Mouse (Mus musculus) heart, adult 8-10 months (tissue): ENCODE measurements around the gene Duox2. TPM values are rescaled to one million over a fixed set of nuclear protein-coding genes. Genes with fewer than 3 reads are reported as not detected.

Experiments
- DNase-seq: peaks from one replicate; pipeline ENCODE4 v3.0.0; 2022; ENCODE audit warnings: low spot score
- total RNA-seq, 4 experiments: library from RNA; stranded (reverse); gene quantifications; 2 replicates each; pipeline ENCODE4 v1.2.4; 2022

Gene Duox2
- total RNA-seq, 4 experiments from 2014 or later: 0.46 to 0.82 (median 0.54) TPM

DNA sequence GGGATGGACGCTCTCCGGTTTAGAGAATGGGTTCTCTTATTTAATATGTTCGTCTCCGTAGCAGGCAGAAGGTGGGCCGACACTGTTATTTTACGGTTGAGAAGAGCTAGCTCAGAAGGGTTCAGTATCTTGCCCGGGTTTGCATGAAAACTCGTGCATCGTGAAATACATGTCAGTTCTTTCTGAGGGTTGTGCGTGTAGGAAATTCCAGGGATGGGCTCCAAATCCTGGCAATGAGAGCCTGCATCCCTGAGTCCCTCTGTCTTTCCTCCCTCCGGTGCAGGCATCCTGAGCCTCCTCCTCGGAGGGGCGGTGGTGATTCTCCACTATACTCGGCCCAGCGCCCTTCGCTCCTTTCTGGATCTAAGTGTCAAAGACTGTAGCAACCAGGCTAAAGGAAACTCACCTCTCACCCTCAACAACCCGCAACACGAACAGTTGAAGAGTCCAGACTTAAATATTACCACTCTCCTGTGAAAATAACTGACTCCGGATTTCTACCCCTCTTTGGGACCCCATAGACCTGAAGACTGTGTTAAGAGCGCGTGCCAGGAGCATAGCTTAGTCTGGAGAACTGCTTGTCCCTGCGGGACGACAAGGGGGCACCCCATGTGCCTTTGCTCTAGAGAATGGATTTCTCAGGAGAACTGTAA, 3.8 kb upstream of the Duox2 start:
- DNase-seq: no peak

DNA sequence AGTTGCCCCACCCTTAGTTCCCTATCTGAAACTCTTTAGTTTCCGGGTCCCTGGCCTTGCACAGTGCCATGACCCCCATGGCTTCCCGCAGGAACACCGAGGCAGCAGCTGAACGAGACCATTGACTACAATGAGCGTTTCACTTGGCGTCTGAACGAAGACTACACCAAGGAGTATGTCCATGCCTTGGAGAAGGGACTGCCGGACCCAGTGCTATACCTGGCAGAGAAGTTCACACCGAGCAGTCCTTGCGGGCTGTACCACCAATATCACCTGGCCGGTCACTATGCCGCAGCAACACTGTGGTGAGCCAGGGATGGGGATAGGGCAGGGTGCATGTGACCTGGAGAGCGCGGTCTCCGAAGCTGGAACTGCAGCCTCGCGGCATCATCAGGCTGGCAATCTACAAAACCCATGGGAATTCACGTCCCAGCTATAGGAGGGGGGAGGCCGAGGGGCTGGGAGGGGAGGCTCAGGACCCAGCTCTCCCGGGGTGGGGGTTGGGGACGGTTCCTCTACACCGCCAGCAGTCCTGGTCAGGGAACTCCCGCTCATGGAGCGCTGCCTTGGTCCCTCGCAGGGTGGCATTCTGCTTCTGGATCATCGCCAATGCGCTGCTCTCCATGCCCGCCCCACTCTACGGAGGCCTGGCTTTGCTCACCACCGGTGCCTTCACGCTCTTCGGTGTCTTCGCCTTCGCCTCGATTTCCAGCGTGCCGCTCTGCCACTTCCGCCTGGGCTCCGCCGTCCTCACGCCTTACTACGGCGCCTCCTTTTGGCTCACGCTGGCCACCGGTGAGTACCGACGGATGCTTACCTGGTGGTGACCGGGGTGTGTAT, 3.1 kb upstream of the Duox2 start:
- no peak for DNase-seq

DNA sequence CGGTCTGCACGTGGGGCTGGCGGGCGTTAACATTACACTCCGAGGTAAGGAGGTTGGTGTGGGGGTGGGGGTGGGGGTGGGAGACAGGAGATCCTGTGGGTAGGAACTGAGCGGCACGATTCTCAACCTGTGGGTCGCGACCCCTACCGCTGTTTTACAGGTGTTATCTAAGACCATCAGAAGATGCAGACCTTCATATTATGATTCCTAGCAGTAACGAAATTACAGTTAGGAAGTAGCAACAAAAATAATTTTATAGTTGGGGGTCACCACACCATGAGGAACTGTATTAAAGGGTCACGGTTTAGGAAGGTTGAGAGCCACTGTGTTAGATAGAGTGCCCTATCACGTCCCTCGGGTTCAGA, 2.4 kb upstream of the Duox2 start:
- no peak for DNase-seq

DNA sequence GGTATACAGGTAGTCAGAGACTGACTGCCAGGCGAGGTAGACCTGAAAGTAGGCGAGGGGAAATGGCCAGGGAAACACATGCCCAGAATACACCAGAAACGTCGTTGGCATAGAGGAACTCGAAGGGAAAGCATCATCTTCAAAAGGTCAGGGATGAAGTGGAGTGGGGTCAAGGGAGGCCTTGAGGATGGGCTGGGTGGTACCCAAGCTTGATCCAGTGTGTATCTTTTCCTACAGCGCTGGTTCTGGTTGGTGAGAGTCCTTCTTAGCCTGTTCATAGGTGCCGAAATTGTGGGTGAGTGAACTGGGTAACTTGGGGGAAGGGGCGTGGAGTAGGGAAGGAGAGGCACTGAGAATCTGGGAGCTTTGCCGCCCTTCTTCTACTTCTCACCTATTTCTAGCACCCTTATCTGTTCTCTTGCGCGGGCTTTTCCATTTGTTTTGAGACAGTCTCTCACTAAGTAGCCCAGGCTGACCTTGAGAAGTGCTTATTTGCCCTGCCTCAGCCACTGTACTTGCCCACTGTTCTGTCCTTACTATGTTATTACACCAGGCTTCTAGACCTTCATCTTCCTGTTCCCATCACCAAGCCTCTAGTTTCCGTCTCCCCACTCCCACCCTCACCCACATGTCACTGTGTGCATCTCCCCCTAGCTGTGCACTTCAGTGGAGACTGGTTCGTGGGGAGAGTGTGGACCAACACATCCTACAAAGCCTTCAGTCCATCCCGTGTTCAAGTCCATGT, 1.8 kb upstream of the Duox2 start:
- no peak for DNase-seq

- DNase-seq: no peak
These were observed 594 bp upstream of the Duox2 start, which contains the start of gene Duoxa2 for GRCm38 (mm10) chr2:122298596-122299490. Gene Duoxa2 (plus strand): TSS chr2:122298900.

DNA sequence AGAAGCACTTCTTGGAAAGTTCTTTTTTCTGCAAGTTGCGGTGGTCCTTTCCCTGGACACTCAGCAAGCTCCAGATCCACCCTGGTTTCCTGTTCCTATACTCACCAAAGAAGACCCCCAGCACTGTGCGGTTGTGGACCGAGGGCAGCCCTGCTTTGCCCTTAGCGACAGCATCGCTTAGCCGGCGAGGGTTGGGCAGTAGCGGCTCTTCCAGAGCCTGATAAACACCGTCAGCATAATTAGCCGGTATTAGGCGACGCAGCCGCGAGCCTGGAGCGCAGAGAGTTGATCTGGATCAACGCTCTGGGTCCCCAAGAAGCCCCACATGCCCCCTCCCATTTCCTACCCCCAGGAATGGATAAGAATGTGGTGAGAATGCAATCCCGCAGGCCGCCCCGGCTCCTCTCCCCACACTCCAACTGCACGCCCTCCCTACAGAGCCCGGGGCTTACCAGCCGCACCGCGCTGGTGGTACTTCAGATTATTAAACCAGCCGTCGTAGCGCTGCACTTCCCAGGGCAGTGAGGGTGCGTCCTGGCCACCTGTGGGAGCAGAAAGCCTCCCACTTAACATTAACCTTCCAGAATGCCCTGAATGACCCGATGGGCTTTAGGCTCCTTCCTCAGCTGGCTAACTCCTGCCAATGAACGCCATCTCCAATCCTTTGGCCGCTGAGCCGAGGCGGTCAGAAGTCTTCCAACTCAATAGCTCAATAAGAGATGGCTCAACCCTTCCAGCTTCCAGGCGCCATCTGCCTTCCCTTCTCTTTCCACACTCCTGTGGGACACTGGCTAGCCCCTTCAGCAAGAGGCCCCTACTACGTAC, 766 bp downstream of the Duox2 start:
- no peak for DNase-seq

GRCm38 (mm10) chr2:122294916-122295315, 3.3 kb downstream of the Duox2 start:
- DNase-seq: no peak

DNA sequence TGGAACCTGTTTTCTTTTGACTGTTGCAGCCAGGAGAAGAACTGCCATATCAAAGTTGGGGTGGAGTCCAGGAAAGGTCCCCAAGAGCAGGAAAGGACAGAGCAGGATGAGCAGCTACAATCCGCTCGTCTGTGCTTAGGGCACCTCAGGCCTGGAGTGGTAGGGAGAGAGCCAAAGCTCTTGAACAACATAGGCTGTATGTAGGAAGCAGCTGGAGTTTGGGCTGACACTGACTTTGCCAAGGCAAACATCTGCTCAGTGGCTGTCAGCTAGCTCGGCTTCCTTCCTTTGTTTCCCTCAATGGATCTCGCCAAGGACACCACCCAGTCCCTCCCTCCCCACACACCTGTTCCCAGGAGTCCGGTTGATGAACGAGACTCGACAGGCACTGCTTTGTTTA, 12.1 kb downstream of the Duox2 start:
- no peak for DNase-seq

- no peak for DNase-seq
These were observed 14.2 kb downstream of the Duox2 start for GRCm38 (mm10) chr2:122284091-122284490.

DNA sequence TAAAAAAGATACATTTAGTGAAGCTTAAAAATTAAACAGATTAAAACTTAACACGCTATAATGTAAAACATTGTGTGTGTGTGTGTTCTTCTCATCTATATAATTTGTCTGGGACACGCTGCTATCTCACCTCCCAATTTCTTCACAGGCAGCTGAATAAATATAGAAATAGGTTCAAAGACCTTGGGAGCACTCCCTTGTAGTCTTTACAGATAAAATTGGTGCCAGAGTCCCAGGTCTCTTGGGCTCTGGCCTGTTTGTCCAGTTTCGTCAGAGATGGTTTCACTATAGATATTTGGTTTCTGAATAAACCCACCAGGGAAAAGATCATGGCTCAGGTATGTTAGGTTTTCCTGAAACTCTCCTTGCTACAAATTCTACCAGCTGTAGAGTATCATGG, 19.5 kb downstream of the Duox2 start:
- DNase-seq: no peak

DNA sequence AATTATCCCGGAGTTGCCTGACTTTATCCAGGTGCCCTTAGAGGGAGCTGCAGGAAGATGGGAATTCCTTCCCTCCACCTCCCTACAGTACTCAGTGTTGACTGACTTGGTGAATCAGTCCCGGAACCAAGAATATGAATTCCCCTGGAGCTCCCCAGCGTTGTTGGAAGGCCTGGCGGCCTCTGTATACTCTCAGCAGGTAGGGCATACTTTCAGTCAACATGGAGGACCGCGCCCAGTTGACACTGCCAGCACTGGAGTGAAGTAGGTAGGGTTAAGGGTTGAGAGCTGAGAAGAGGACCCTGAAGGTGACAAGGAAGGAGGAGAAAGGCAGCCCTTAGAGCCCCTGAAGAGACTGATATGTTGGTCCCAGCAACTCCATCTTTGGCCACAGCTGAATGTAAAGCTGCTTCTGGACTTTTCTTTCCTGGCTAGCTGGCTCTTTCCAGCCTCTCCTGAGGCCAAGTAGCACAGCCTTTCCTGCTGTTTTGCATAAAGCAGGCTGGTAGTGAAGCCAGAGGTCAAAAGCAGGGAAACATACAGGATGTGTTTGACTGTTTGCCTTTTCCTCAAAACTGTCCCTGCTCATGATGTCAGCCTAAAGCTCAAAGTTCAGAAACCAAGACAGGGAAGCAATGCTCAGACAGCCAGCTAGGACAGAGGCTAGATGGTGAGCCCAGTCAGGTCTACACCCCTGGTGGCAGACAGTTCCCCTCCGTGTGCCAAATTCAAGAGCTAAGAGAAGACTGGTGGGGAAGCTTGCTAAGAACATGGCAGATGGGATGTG, 31.6 kb downstream of the Duox2 start:
- DNase-seq: no peak

GRCm38 (mm10) chr2:122264690-122265089, 33.6 kb downstream of the Duox2 start:
- no peak for DNase-seq

DNA sequence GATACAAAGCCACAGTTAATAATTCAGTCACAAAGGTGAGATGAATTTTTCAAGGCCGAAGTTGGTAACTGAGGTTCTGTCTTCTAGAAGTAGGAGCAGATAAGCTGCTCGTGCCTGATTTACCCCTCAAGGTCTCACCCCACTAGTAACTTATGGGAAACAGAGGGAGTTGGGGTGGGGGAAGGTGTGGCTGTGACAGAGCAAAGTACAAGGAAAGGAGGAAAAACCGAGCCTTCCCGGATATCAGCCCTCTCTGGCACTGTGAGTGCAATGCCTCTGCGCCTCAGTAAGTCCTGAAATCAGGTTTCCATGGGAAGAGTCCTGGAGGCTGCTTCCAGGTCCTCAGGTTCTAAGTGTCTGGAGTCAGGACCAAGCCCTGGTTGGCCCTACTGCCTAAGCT, 37.5 kb downstream of the Duox2 start:
- DNase-seq: no peak

- no peak for DNase-seq
These were observed 42.3 kb downstream of the Duox2 start for GRCm38 (mm10) chr2:122255997-122256396.

GRCm38 (mm10) chr2:122247786-122248185, 50.5 kb downstream of the Duox2 start:
- DNase-seq: no peak

- peak; percentile 79 for DNase-seq
These were observed 54.5 kb downstream of the Duox2 start for GRCm38 (mm10) chr2:122243671-122244131.

DNA sequence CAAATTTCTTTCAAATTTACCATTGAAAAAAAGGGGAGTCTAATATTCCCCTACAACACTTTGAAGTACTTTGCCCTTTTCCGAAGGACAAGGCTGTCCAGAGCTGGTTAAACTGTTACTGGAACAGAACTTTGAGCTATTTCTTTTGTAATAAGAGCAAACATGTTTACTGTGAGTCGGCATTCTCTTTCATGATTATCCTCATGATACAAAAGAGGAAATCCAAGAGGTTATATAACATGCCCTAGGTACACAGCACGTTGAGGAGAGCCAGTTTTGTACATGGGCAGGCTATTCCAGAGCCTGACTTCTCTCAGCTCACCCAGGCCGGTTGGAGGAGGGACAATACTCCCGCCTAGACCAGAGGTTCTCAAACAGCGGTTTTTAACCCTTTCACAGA, 56.3 kb downstream of the Duox2 start:
- DNase-seq: no peak

DNA sequence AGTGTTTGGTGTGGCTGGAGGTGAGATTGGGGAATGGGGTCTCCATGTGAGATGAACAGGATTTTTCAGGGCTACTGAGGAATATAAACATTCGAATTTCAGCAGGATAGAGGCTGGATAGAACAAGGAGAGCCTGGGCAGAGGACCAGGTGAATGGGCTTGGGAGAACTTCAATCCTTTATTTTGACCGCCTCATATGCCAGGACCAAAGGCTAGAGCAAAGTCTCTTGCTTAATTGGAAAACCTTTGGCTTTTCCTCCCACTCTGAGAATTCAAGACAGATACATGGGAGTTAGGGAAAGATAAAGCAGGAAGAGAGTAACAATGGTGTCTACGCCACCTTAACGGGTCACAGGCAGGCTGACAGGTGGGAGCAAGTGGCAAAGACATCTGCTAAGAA, 57.0 kb downstream of the Duox2 start:
- DNase-seq: no peak

GRCm38 (mm10) chr2:122240735-122241134, 57.5 kb downstream of the Duox2 start:
- no peak for DNase-seq
